Mouse (Mus musculus) intestine, embryonic 15.5 days (tissue): Measurements from ENCODE around the gene R3hdm1. TPM values are rescaled to one million over a fixed set of nuclear protein-coding genes. Genes with fewer than 3 reads are reported as not detected.

ENCODE experiments used
- ATAC-seq: fragments of 200-750 bp; cut with Nextera tagmentation; 2 replicates; pipeline ENCODE4 v1.8.0; 2017; ENCODE audit warnings: moderate TSS enrichment, moderate library complexity
- H3K27ac ChIP-seq: fragments of 300-500 bp; sonication (generic); 2 replicates; pipeline ENCODE4 v1.5.1; 2015; ENCODE audit warnings: mild to moderate bottlenecking, inconsistent platforms
- H3K27me3 ChIP-seq: fragments of 300-500 bp; sonication (generic); replicated peaks from 2 replicates; pipeline ENCODE4 v1.6.1; 2015; ENCODE audit warnings: inconsistent platforms
- H3K36me3 ChIP-seq: fragments of 300-500 bp; sonication (generic); 2 replicates; pipeline ENCODE4 v1.6.1; 2015; ENCODE audit warnings: inconsistent platforms
- H3K4me1 ChIP-seq: fragments of 300-500 bp; sonication (generic); replicated peaks from 2 replicates; pipeline ENCODE4 v1.6.1; 2015; ENCODE audit warnings: inconsistent platforms
- H3K4me2 ChIP-seq: fragments of 300-500 bp; sonication (generic); replicated peaks from 2 replicates; pipeline ENCODE4 v1.6.1; 2015; ENCODE audit warnings: mild to moderate bottlenecking, inconsistent platforms
- H3K4me3 ChIP-seq: fragments of 300-500 bp; sonication (generic); replicated peaks from 2 replicates; pipeline ENCODE4 v1.5.1; 2015; ENCODE audit warnings: inconsistent platforms
- H3K9ac ChIP-seq: fragments of 300-500 bp; sonication (generic); 2 replicates; pipeline ENCODE4 v1.6.1; 2015; ENCODE audit warnings: inconsistent platforms
- H3K9me3 ChIP-seq: fragments of 300-500 bp; sonication (generic); 2 replicates; pipeline ENCODE4 v1.6.1; 2016; ENCODE audit warnings: inconsistent platforms
- WGBS: fragments of 180-500 bp; shearing (Covaris S2); methylation state at CpG from one replicate; pipeline ENCODE4 v1.1.7; 2015; 5-methylcytosine and 5-hydroxymethylcytosine counted together
- polyA plus RNA-seq: library from polyadenylated mRNA; unstranded; fragments of >200 nt; fragmentation: Nextera tagmentation; extraction: Ambion mirVana; gene quantifications from 2 replicates; pipeline ENCODE4 v1.2.1, GENCODE M21; 2015

The R3hdm1 gene
- polyA plus RNA-seq, 1 experiment from 2014 or later = 56.3 TPM

- no peak overlapping the region for H3K4me3 ChIP-seq
- no peaks in the 10 kb centered on the region for H3K36me3 ChIP-seq
- no peak overlapping the region for H3K9ac ChIP-seq
- no peak overlapping the region for H3K4me2 ChIP-seq
- 84% methylated on average over 1 of the region's 1 CpGs for WGBS
- H3K9me3 ChIP-seq = no peaks in the 10 kb centered on the region
- H3K27me3 ChIP-seq = no peaks in the 10 kb centered on the region
- H3K4me1 ChIP-seq = no peaks in the 10 kb centered on the region
- ATAC-seq = no peak
- no peak overlapping the region for H3K27ac ChIP-seq
Observed at GRCm38 (mm10) chr1:128166956-128167355, 63.9 kb downstream of the R3hdm1 start.

GRCm38 (mm10) chr1:128170104-128170503 lies 67.0 kb downstream of the R3hdm1 start:
- H3K4me3 ChIP-seq = no peak overlapping the region
- no peaks in the 10 kb centered on the region for H3K9me3 ChIP-seq
- H3K27ac ChIP-seq = no peak overlapping the region
- no peak for ATAC-seq
- no peaks in the 10 kb centered on the region for H3K27me3 ChIP-seq
- no peak overlapping the region for H3K9ac ChIP-seq
- no peaks in the 10 kb centered on the region for H3K4me1 ChIP-seq
- H3K4me2 ChIP-seq = no peak overlapping the region
- H3K36me3 ChIP-seq = no peaks in the 10 kb centered on the region

- Histone ChIP-seq H3K36me3 (peaks cover 9% of the 10 kb centered on the region), H3K9ac (no peak overlapping the region), H3K4me1 (no peaks in the 10 kb centered on the region), H3K27me3 (no peaks in the 10 kb centered on the region), H3K4me2 (no peak overlapping the region), H3K9me3 (no peaks in the 10 kb centered on the region), H3K27ac (no peak overlapping the region), H3K4me3 (no peak overlapping the region)
- ATAC-seq = no peak
- WGBS = 75% methylated on average over 2 of the region's 2 CpGs
Observed at GRCm38 (mm10) chr1:128191426-128191825, 88.3 kb downstream of the R3hdm1 start.

GRCm38 (mm10) chr1:128192369-128192768 lies 89.3 kb downstream of the R3hdm1 start:
- Histone ChIP-seq H3K27me3 (no peaks in the 10 kb centered on the region), H3K4me1 (no peaks in the 10 kb centered on the region), H3K4me2 (no peak overlapping the region), H3K27ac (no peak overlapping the region), H3K4me3 (no peak overlapping the region), H3K36me3 (0 out of 2 replicates have a peak, but pooled peaks cover 3% of the 10 kb centered on the region), H3K9ac (no peak overlapping the region), H3K9me3 (no peaks in the 10 kb centered on the region)
- 63% methylated on average over 7 of the region's 7 CpGs for WGBS
- no peak for ATAC-seq

- H3K4me1 ChIP-seq = no peaks in the 10 kb centered on the region
- ATAC-seq = no peak
- H3K36me3 ChIP-seq = 0 out of 2 replicates have a peak, but pooled peaks cover 3% of the 10 kb centered on the region
Observed at GRCm38 (mm10) chr1:128194011-128194410, 90.9 kb downstream of the R3hdm1 start.

GRCm38 (mm10) chr1:128197353-128197752 lies 94.3 kb downstream of the R3hdm1 start:
- Histone ChIP-seq H3K4me2 (no peak overlapping the region), H3K4me1 (no peaks in the 10 kb centered on the region), H3K36me3 (0 out of 2 replicates have a peak, but pooled peaks cover 3% of the 10 kb centered on the region), H3K9me3 (no peaks in the 10 kb centered on the region), H3K9ac (no peak overlapping the region), H3K27me3 (no peaks in the 10 kb centered on the region), H3K4me3 (no peak overlapping the region), H3K27ac (no peak overlapping the region)
- ATAC-seq = no peak
- WGBS = 94% methylated on average over 1 of the region's 1 CpGs

More at GRCm38 (mm10) chr1:128194011-128194410, 90.9 kb downstream of the R3hdm1 start:
- H3K9me3 ChIP-seq = no peaks in the 10 kb centered on the region
- H3K4me3 ChIP-seq = no peak overlapping the region
- no peak overlapping the region for H3K27ac ChIP-seq
- no peaks in the 10 kb centered on the region for H3K27me3 ChIP-seq
- no peak overlapping the region for H3K9ac ChIP-seq
- WGBS = 43% methylated on average over 2 of the region's 2 CpGs
- no peak overlapping the region for H3K4me2 ChIP-seq

- 73% methylated on average over 5 of the region's 5 CpGs for WGBS
- ATAC-seq = no peak
- Histone ChIP-seq H3K27me3 (no peaks in the 10 kb centered on the region), H3K4me2 (no peak overlapping the region), H3K36me3 (peaks cover 5% of the 10 kb centered on the region; the same call in 1 of the 2 replicates), H3K9me3 (no peaks in the 10 kb centered on the region), H3K27ac (no peak overlapping the region), H3K9ac (no peak overlapping the region), H3K4me1 (no peaks in the 10 kb centered on the region), H3K4me3 (no peak overlapping the region)
Observed at GRCm38 (mm10) chr1:128213261-128213660, 110.2 kb downstream of the R3hdm1 start.

- Histone ChIP-seq H3K4me2 (no peak overlapping the region), H3K27me3 (no peaks in the 10 kb centered on the region), H3K9ac (no peak overlapping the region), H3K36me3 (0 out of 2 replicates have a peak, but pooled peaks cover 2% of the 10 kb centered on the region), H3K9me3 (no peaks in the 10 kb centered on the region), H3K4me1 (no peaks in the 10 kb centered on the region), H3K4me3 (no peak overlapping the region), H3K27ac (no peak overlapping the region)
- WGBS = 93% methylated on average over 2 of the region's 2 CpGs
- no peak for ATAC-seq
Observed at GRCm38 (mm10) chr1:128221886-128222285, 118.8 kb downstream of the R3hdm1 start.

GRCm38 (mm10) chr1:128223304-128223703 lies 120.2 kb downstream of the R3hdm1 start:
- Histone ChIP-seq H3K4me3 (no peak overlapping the region), H3K27ac (no peak overlapping the region), H3K9me3 (no peaks in the 10 kb centered on the region), H3K9ac (no peak overlapping the region), H3K27me3 (no peaks in the 10 kb centered on the region), H3K4me1 (no peaks in the 10 kb centered on the region), H3K4me2 (no peak overlapping the region), H3K36me3 (0 out of 2 replicates have a peak, but pooled peaks cover 2% of the 10 kb centered on the region)
- WGBS = 74% methylated on average over 1 of the region's 1 CpGs
- no peak for ATAC-seq

GRCm38 (mm10) chr1:128235181-128235580 lies 132.1 kb downstream of the R3hdm1 start:
- no peak overlapping the region for H3K4me3 ChIP-seq
- peaks cover 9% of the 10 kb centered on the region; the same call in 1 of the 2 replicates for H3K36me3 ChIP-seq
- no peaks in the 10 kb centered on the region for H3K4me1 ChIP-seq
- 93% methylated on average over 4 of the region's 4 CpGs for WGBS
- no peak overlapping the region for H3K4me2 ChIP-seq
- H3K27me3 ChIP-seq = no peaks in the 10 kb centered on the region
- H3K9me3 ChIP-seq = no peaks in the 10 kb centered on the region
- H3K9ac ChIP-seq = no peak overlapping the region
- ATAC-seq = no peak
- no peak overlapping the region for H3K27ac ChIP-seq

GRCm38 (mm10) chr1:128243627-128243995 lies 140.5 kb downstream of the R3hdm1 start, which contains the start of gene Ubxn4:
TSS of gene Ubxn4 (plus strand) at chr1:128243964.
- peak within 1 kb of the TSS; percentile 86 for H3K27ac ChIP-seq
- peak within 1 kb of the TSS; percentile 84 for H3K4me2 ChIP-seq
- H3K4me3 ChIP-seq = peak within 1 kb of the TSS; percentile 78
- 7% methylated on average over 10 of the region's 10 CpGs for WGBS
- H3K9ac ChIP-seq = peak within 1 kb of the TSS; percentile 84
- no peaks in the 10 kb centered on the region for H3K9me3 ChIP-seq
- ATAC-seq = peak; percentile 39
- H3K4me1 ChIP-seq = no peaks in the 10 kb centered on the region
- no peaks in the 10 kb centered on the region for H3K36me3 ChIP-seq
- no peaks in the 10 kb centered on the region for H3K27me3 ChIP-seq

- Histone ChIP-seq H3K4me1 (no peaks in the 10 kb centered on the region), H3K36me3 (no peaks in the 10 kb centered on the region), H3K9ac (peak overlapping the region; percentile 84), H3K27ac (peak overlapping the region; percentile 86), H3K4me2 (peak overlapping the region; percentile 84), H3K27me3 (no peaks in the 10 kb centered on the region), H3K4me3 (peak overlapping the region; percentile 78), H3K9me3 (no peaks in the 10 kb centered on the region)
- under 1% methylated on average over 70 of the region's 71 CpGs for WGBS
- peak; percentile 97 for ATAC-seq
Observed at GRCm38 (mm10) chr1:128243996-128244726, 141.1 kb downstream of the R3hdm1 start.
